Mouse (Mus musculus): Measurements from ENCODE around the gene Rprd1b.

GRCm38 (mm10) chr2:158030007-158030406, 1.7 kb downstream of the Rprd1b start:
- TF ChIP-seq CTCF (IDR thresholded peaks at IDR 0.05; ENCODE audit: low read depth, low read length) (no peak), POLR2A (IDR thresholded peaks at IDR 0.05; ENCODE audit: borderline replicate concordance, low read depth, low read length) (no peak)
